Mouse (Mus musculus) left cerebral cortex, postnatal 14 days (tissue): ENCODE results near the gene Ccnt1. TPM values are rescaled to one million over a fixed set of nuclear protein-coding genes. Genes with fewer than 3 reads are reported as not detected.
"Not testable (repeated sequence)": the region's sequence is repeated elsewhere in the genome, so short reads cannot be mapped to it uniquely, and the experiment has no call there.

Experiments
- DNase-seq, 2 experiments: peaks; one replicate each; pipeline ENCODE4 v3.0.0; 2021 to 2022; ENCODE audit warnings: low spot score in 2 of 2, mixed read lengths in 1 of 2
- intact Hi-C: fragments of 180-260 bp; cut with DNase I; formaldehyde crosslinking; loops from one replicate; pipeline ENCODE4 v1.15.1; 2025
- total RNA-seq, 2 experiments: library from RNA; stranded (reverse); gene quantifications; 2 replicates each; pipeline ENCODE4 v1.2.3; 2021

Ccnt1 gene
- total RNA-seq, 2 experiments from 2014 or later, result 40.5 to 45.3 TPM

GRCm38 (mm10) chr15:98601832-98602190 is 31.1 kb upstream of the Ccnt1 start:
- intact Hi-C loops, result no loop called here
- no peak for DNase-seq

DNA sequence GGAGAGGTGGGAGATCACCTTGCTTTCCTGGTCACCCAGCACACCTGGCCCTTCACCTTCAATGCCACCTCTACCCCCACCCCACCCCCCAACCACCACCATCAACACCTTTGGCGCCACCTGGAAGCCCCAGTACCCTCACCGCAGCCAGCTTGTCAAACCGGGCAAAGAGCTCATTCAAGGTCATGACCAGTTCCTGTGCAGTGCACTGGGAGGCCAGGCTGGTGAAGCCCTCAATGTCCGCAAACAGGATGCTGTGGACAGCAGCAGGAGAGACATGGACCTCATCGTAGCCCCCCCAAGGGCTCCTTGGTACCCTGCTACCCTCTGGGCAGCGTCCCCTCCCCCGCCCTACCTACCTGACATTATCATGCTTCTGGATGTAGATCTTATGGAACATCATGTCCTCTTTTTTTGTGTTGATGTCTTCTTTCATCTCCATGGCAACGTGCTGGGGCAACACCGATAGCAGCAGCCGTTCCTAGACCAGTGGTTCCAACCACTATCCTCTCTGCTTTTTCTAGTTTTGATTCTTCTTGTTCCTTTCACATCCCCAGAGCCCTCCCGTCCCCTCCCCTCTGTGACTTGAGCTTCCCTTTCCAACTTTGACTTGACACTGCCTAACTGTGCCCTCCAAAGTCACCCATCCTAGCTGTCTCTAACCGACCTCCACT is 29.4 kb upstream of the Ccnt1 start:
- peak in 1 of 2 experiments; percentile 71 for DNase-seq
- intact Hi-C loops, result no loop called here

DNA sequence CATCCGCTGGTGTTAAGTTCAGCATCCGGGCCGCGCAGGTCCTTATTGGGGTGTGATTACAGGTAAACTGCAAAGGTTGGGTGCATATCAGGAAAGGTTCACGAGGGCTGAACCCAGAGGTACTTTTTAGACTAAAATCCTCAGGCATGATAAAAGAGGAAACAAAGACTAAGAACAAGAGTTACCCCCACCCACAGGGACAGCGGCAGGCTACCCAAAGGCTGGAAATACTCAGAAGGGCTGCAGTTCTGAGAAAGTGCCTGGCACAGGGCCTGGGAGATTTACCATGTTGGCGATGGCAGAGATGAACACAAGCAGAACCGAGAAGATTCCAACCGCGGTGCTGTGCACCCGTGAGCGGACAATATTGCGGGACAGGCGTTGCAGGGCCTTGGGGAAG is 25.9 kb upstream of the Ccnt1 start:
- intact Hi-C loops, result no loop called here
- DNase-seq, result no peak

DNA sequence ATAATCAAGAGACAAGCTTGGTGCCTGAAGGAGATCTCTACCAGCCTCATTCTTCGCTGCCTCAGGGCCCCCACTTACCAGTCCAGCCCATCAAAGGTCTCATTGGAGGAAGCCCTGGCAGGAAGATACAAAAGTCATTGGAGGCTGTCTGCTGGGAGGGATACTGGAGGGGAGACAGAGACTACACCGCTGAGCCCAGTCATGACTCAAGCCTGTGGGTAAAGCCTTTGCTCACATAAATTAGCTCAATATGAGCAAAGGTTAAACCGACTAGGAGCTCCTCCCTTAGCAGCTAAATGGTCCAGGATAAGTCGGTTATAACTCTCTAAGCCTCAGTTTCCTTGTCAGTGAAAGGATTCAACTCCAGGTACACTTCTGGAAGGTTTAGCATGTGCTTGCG is 24.3 kb upstream of the Ccnt1 start:
- no peak for DNase-seq
- intact Hi-C loops, result no loop called here

DNA sequence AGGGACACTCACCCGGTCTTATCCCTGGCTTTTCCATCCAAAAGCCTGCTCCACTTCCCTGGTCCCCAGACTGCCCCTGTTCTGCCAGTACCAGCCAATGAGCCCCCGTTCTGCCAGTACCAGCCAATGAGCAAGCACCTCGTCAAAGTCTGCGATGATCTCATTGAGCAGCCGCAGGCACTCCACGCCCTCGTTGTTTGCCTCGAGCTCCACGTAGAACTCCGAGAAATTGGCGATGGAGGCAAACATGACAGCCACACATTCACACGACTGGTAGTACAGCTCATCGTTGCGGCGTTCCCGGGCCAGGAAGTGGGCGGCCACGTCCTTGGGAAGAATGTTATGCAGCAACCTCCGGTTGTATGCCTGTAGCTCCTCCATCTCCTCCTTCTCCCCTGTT is 23.5 kb upstream of the Ccnt1 start:
- intact Hi-C loops, result no loop called here
- DNase-seq, result peak; percentile 19 to 62

- intact Hi-C loops, result no loop called here
- DNase-seq, result no peak
These were observed 20.7 kb upstream of the Ccnt1 start for GRCm38 (mm10) chr15:98591396-98591795.

DNA sequence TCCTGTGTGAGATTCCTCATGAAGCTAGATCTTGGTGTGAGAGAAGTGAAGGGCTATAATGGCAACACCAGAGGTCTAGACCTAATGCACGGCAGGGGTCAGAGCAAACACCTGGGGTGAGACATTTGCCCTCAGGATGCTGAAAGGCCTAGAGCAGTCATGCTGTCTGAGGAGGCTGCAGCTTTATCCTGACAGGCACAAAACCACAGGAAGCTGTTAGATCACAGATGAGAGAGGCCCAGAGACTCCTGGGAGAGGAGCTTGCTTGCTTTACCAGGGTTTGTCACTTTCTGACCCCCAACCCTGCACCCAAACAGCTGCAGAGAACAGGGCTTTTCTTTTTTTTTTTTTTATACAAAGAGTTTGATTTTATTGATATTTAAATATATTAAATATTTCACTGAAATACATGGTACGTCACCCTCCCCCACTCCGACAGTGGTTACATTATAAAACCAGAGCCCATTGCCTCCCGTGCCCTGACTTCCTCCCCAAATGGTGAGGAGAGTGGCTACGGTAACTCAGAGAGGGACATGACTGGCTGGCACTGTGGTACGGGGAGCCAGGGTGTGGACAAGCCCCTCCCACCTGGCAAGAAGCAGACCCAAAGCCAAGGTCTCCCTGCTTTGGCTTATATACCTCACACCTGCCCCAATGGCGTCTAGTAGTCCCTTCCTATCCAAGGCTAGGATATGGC is 19.1 kb upstream of the Ccnt1 start:
- no peak for DNase-seq
- intact Hi-C loops, result no loop called here

DNA sequence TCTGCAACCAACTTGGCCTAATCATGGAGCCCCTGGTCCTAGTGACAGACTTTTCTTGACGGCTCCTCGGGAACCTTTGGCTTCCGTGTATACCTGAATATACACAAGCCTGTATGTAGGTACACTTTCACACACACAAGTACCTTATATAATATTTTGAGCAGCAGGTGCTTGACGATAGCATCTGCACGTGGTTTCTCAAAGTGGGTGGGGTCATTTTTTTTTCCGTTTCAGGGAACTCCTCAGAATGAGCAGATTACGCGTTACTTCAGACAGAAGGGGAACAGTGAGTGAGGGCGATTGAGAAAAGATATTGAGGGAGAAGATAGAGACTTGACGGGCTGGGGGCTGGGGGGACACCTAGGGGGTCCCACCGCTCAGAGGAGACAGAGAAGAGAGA is 17.0 kb upstream of the Ccnt1 start:
- intact Hi-C loops, result no loop called here
- DNase-seq, result no peak

DNA sequence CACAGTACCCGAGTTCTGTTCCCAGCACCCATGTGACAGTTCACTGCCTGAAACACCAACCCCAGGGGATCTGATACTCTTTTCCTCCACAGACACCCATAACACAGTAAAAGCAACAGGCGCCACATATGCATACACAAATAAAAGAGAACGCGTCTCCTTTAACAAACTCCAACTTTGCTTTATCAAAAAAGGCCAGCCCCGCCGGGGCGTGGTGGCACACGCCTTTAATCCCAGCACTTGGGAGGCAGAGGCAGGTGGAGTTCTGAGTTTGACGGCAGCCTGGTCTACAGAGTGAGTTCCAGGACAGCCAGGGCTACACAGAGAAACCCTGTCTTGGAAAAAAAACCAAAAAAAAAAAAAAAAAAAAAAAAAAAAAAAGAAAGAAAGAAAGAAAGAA is 15.4 kb upstream of the Ccnt1 start:
- intact Hi-C loops, result not testable (repeated sequence)

GRCm38 (mm10) chr15:98585421-98585820 is 14.7 kb upstream of the Ccnt1 start:
- no peak for DNase-seq
- intact Hi-C loops, result no loop called here

More for the DNA sequence above, 15.4 kb upstream of the Ccnt1 start:
- DNase-seq, result not testable (repeated sequence)

GRCm38 (mm10) chr15:98582996-98583395 is 12.3 kb upstream of the Ccnt1 start:
- no peak for DNase-seq
- intact Hi-C loops, result loop anchor here (5.0 kb wide), 1 partner anchor 209 kb away; no protein-coding TSS in a partner anchor

DNA sequence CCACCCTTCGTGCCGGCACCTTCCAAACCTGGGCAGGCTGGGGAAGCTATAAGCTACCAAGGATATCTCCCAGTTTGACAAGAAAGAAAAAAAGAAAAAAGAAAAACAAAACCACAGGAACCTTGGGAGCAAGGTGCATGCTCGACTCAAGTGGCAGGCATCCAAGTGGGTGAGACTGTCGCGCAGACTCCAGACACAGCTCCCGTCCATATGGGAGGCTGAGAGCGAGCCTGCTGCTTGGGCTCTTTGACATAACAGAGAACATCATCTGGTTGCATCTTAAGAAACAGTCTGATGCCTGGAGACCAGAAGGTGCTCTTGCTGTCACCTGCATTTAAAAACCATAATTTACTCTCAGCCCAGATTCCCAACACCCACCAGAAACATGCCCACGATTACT is 11.7 kb upstream of the Ccnt1 start:
- intact Hi-C loops, result loop anchor here (5.0 kb wide), 1 partner anchor 210 kb away; no protein-coding TSS in a partner anchor
- DNase-seq, result peak in 1 of 2 experiments; percentile 39

DNA sequence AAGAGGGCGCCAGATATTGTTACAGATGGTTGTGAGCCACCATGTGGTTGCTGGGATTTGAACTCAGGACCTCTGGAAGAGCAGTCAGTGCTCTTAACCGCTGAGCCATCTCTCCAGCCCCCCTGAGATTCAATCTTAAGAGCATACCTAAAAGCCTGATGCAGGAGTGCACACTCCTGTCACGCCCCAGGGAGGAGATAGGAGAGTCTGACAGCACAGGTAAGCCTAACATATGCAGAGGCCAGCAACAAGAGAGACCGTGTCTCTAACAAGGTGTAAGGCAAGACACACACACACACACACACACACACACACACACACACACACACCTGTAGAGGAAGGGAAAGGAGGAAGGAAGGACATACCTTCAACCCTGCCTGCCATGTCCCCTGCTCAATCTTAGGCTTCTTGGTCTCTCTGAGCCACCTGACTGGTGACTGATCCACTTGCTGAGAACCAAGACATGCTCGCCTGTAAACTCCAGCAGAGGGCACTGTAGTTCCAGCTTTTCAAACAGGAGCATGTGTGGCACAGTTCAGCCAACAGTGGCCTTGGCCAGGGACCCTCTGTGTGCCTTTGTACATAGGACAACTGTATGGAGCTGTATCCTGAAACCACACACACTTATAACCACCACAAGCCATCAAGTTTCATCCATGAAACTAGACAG is 9.2 kb upstream of the Ccnt1 start:
- DNase-seq, result peak; percentile 89 to 91
- intact Hi-C loops, result loop anchor here (1.0 to 5.0 kb wide), 2 partner anchors 37 to 212 kb away; no protein-coding TSS in a partner anchor

- DNase-seq, result no peak
- intact Hi-C loops, result no loop called here
These were observed 8.6 kb upstream of the Ccnt1 start for GRCm38 (mm10) chr15:98579310-98579709.

GRCm38 (mm10) chr15:98573293-98573692 is 2.6 kb upstream of the Ccnt1 start:
- intact Hi-C loops, result no loop called here
- DNase-seq, result no peak

DNA sequence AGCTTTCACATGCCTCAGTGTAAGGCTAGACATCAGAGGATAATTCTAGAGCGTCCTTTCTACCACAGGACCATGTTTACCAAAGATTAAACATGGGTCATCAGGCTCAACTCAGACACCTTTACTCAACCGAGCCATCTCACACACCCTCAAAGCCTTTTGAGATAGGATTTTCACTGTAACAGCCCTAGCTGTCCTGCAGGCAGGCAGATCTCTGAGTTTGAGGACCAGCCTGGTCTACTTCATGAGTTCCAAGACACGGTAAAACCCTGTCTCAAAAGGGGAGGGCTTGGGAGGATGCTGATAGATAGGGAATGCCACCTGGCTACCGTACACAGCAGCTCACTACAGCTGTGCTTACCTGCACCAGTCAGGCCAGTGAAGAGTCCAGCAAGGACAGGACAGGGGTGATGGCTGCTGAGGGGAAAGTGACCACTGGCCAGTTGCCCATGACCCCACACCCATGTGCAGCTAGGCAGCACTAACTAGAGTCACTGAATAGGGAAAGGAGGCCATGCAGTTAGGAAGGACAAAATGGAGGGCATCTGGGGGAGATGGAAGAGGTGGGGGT is 843 bp downstream of the Ccnt1 start:
- no peak for DNase-seq
- intact Hi-C loops, result loop anchor here (5.0 kb wide), 1 partner anchor 38 kb away; the partner anchor contains the start of gene Kansl2

DNA sequence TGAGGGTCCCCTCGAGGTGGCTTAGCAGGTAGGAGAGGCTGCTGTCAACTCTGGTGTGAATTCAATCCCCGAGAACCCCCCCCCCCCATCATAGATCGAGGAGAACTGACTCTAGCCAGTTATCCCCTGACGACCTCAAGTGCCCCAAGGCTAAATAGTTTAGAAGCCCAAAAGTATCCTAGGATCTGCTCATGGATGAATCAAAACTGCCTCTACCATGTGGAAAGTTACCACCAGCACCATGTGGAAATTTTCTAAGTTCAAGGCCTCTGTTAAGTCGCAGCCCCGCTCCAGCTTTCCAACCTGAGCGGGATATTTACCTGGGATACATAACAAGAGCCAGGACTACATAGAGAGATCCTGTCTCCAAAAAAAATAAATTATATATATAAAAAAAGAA is 1.5 kb downstream of the Ccnt1 start:
- intact Hi-C loops, result loop anchor here (5.0 kb wide), 1 partner anchor 37 kb away; the partner anchor contains the start of gene Kansl2
- no peak for DNase-seq

GRCm38 (mm10) chr15:98568256-98569033 is 2.3 kb downstream of the Ccnt1 start:
- DNase-seq, result no peak
- intact Hi-C loops, result loop anchor here (5.0 kb wide), 1 partner anchor 36 kb away; the partner anchor contains the start of gene Kansl2
